Mouse (Mus musculus) limb, embryonic 12.5 days (tissue): ENCODE results near the gene BC035947. TPM values are rescaled to one million over a fixed set of nuclear protein-coding genes. Genes with fewer than 3 reads are reported as not detected.
"Not testable (repeated sequence)": the region's sequence is repeated elsewhere in the genome, so short reads cannot be mapped to it uniquely, and the experiment has no call there.

Experiments
- ATAC-seq: fragments of 200-750 bp; cut with Nextera tagmentation; 2 replicates; pipeline ENCODE4 v1.8.0; 2017; ENCODE audit warnings: low read depth, moderate TSS enrichment; ENCODE audit not compliant: insufficient number of reproducible peaks, insufficient read depth, low FRiP score, low TSS enrichment
- H3K27ac ChIP-seq: fragments of 300-500 bp; sonication (generic); 2 replicates; pipeline ENCODE4 v1.5.1; 2016; ENCODE audit warnings: mild to moderate bottlenecking, moderate library complexity
- H3K27me3 ChIP-seq: fragments of 300-500 bp; sonication (generic); 2 replicates; pipeline ENCODE4 v1.6.1; 2016; ENCODE audit warnings: mild to moderate bottlenecking, moderate library complexity
- H3K36me3 ChIP-seq: fragments of 300-500 bp; sonication (generic); 2 replicates; pipeline ENCODE4 v1.6.1; 2016; ENCODE audit warnings: mild to moderate bottlenecking, moderate library complexity
- H3K4me1 ChIP-seq: fragments of 300-500 bp; sonication (generic); replicated peaks from 2 replicates; pipeline ENCODE4 v1.6.1; 2016
- H3K4me2 ChIP-seq: fragments of 300-500 bp; sonication (generic); 2 replicates; pipeline ENCODE4 v1.6.1; 2016; ENCODE audit warnings: mild to moderate bottlenecking, moderate library complexity
- H3K4me3 ChIP-seq: fragments of 300-500 bp; sonication (generic); replicated peaks from 2 replicates; pipeline ENCODE4 v1.5.1; 2016; ENCODE audit warnings: mild to moderate bottlenecking
- H3K9ac ChIP-seq: fragments of 300-500 bp; sonication (generic); replicated peaks from 2 replicates; pipeline ENCODE4 v1.6.1; 2016; ENCODE audit warnings: mild to moderate bottlenecking, moderate library complexity
- H3K9me3 ChIP-seq: fragments of 300-500 bp; sonication (generic); 2 replicates; pipeline ENCODE4 v1.6.1; 2016; ENCODE audit warnings: mild to moderate bottlenecking, moderate library complexity
- WGBS: fragments of 180-500 bp; shearing (Covaris S2); methylation state at CpG from one replicate; pipeline ENCODE4 v1.1.7; 2016; 5-methylcytosine and 5-hydroxymethylcytosine counted together
- polyA plus RNA-seq: library from polyadenylated mRNA; unstranded; fragments of >200 nt; fragmentation: Nextera tagmentation; extraction: Ambion mirVana; gene quantifications from 2 replicates; pipeline ENCODE4 v1.2.1, GENCODE M21; 2016

The BC035947 gene
- polyA plus RNA-seq, 1 experiment from 2014 or later = 0.43 TPM

GRCm38 (mm10) chr1:78532184-78532800 lies 20.3 kb upstream of the BC035947 start:
- H3K9ac ChIP-seq = no peak overlapping the region
- H3K4me2 ChIP-seq = no peak overlapping the region
- no peaks in the 10 kb centered on the region for H3K27me3 ChIP-seq
- no peaks in the 10 kb centered on the region; the same call in 1 of the 2 replicates for H3K4me1 ChIP-seq
- no peak for ATAC-seq
- no peak overlapping the region for H3K27ac ChIP-seq
- H3K36me3 ChIP-seq = no peaks in the 10 kb centered on the region
- WGBS = 85% methylated on average over 15 of the region's 15 CpGs
- H3K4me3 ChIP-seq = no peak overlapping the region
- no peaks in the 10 kb centered on the region for H3K9me3 ChIP-seq

GRCm38 (mm10) chr1:78530500-78531215 lies 18.7 kb upstream of the BC035947 start:
- Histone ChIP-seq H3K36me3 (no peaks in the 10 kb centered on the region), H3K4me2 (no peak overlapping the region), H3K9ac (no peak overlapping the region), H3K4me1 (peaks cover 3% of the 10 kb centered on the region; the same call in 1 of the 2 replicates), H3K27ac (no peak overlapping the region), H3K4me3 (no peak overlapping the region), H3K9me3 (no peaks in the 10 kb centered on the region), H3K27me3 (no peaks in the 10 kb centered on the region)
- no peak for ATAC-seq
- WGBS = 71% methylated on average over 7 of the region's 7 CpGs

- Histone ChIP-seq H3K36me3 (no peaks in the 10 kb centered on the region), H3K27ac (no peak overlapping the region), H3K4me1 (peaks cover 4% of the 10 kb centered on the region; the same call in 1 of the 2 replicates), H3K9ac (no peak overlapping the region), H3K27me3 (no peaks in the 10 kb centered on the region), H3K4me3 (no peak overlapping the region), H3K9me3 (no peaks in the 10 kb centered on the region), H3K4me2 (no peak overlapping the region)
- 91% methylated on average over 8 of the region's 8 CpGs for WGBS
- no peak for ATAC-seq
These were observed 17.1 kb upstream of the BC035947 start for GRCm38 (mm10) chr1:78529011-78529410.

GRCm38 (mm10) chr1:78528356-78528755 lies 16.4 kb upstream of the BC035947 start:
- H3K27me3 ChIP-seq = no peaks in the 10 kb centered on the region
- H3K9ac ChIP-seq = no peak overlapping the region
- no peak overlapping the region for H3K4me3 ChIP-seq
- no peaks in the 10 kb centered on the region for H3K36me3 ChIP-seq
- no peak overlapping the region for H3K4me2 ChIP-seq
- no peaks in the 10 kb centered on the region for H3K9me3 ChIP-seq
- no peak overlapping the region for H3K27ac ChIP-seq
- peaks cover 4% of the 10 kb centered on the region; the same call in 1 of the 2 replicates for H3K4me1 ChIP-seq
- 94% methylated on average over 3 of the region's 3 CpGs for WGBS
- ATAC-seq = no peak

GRCm38 (mm10) chr1:78525189-78525886 lies 13.4 kb upstream of the BC035947 start:
- Histone ChIP-seq H3K4me3 (no peak overlapping the region), H3K9ac (no peak overlapping the region), H3K9me3 (no peaks in the 10 kb centered on the region), H3K27ac (no peak overlapping the region), H3K4me2 (no peak overlapping the region), H3K27me3 (no peaks in the 10 kb centered on the region), H3K4me1 (peaks cover 4% of the 10 kb centered on the region; the same call in 1 of the 2 replicates), H3K36me3 (no peaks in the 10 kb centered on the region)
- ATAC-seq = no peak
- 46% methylated on average over 23 of the region's 23 CpGs for WGBS

- Histone ChIP-seq H3K27ac (no peak overlapping the region), H3K36me3 (no peaks in the 10 kb centered on the region), H3K4me1 (no peaks in the 10 kb centered on the region), H3K9ac (no peak overlapping the region), H3K4me2 (no peak overlapping the region), H3K9me3 (no peaks in the 10 kb centered on the region), H3K27me3 (no peaks in the 10 kb centered on the region), H3K4me3 (no peak overlapping the region)
- 90% methylated on average over 7 of the region's 7 CpGs for WGBS
- no peak for ATAC-seq
These were observed 6.9 kb upstream of the BC035947 start for GRCm38 (mm10) chr1:78518907-78519306.

- Histone ChIP-seq H3K27me3 (peaks cover 11% of the 10 kb centered on the region), H3K4me2 (no peak overlapping the region), H3K27ac (no peak overlapping the region), H3K9me3 (no peaks in the 10 kb centered on the region), H3K4me1 (no peaks in the 10 kb centered on the region; the same call in 1 of the 2 replicates), H3K9ac (no peak overlapping the region), H3K36me3 (no peaks in the 10 kb centered on the region), H3K4me3 (no peak overlapping the region)
- ATAC-seq = no peak
- 83% methylated on average over 8 of the region's 8 CpGs for WGBS
These were observed 798 bp upstream of the BC035947 start for GRCm38 (mm10) chr1:78512756-78513155.

- Histone ChIP-seq H3K27me3 (peaks cover 11% of the 10 kb centered on the region), H3K4me1 (no peaks in the 10 kb centered on the region; the same call in 1 of the 2 replicates), H3K27ac (no peak within 1 kb of the TSS), H3K9me3 (no peaks in the 10 kb centered on the region), H3K4me2 (peak within 1 kb of the TSS; percentile 62), H3K9ac (peak within 1 kb of the TSS; percentile 44), H3K4me3 (peak within 1 kb of the TSS; percentile 34), H3K36me3 (no peaks in the 10 kb centered on the region)
- no peak for ATAC-seq
- WGBS = 69% methylated on average over 5 of the region's 5 CpGs
These were observed 1.1 kb downstream of the BC035947 start, which contains the start of gene Mogat1 for GRCm38 (mm10) chr1:78510862-78511261. TSS of gene Mogat1 (plus strand) at chr1:78510991.

- WGBS = 41% methylated on average over 1 of the region's 1 CpGs
These were observed 4.8 kb downstream of the BC035947 start for GRCm38 (mm10) chr1:78507137-78507536.

GRCm38 (mm10) chr1:78502527-78502926 lies 9.4 kb downstream of the BC035947 start:
- Histone ChIP-seq H3K9ac (no peak overlapping the region), H3K27ac (no peak overlapping the region), H3K36me3 (no peaks in the 10 kb centered on the region), H3K9me3 (no peaks in the 10 kb centered on the region), H3K4me3 (no peak overlapping the region), H3K27me3 (no peaks in the 10 kb centered on the region), H3K4me2 (no peak overlapping the region), H3K4me1 (no peaks in the 10 kb centered on the region)
- WGBS = 87% methylated on average over 6 of the region's 6 CpGs
- no peak for ATAC-seq

More at GRCm38 (mm10) chr1:78507137-78507536, 4.8 kb downstream of the BC035947 start:
- Histone ChIP-seq H3K27me3 (peaks cover 11% of the 10 kb centered on the region), H3K9ac (no peak overlapping the region), H3K9me3 (no peaks in the 10 kb centered on the region), H3K4me2 (no peak overlapping the region), H3K36me3 (no peaks in the 10 kb centered on the region), H3K27ac (no peak overlapping the region), H3K4me3 (no peak overlapping the region), H3K4me1 (no peaks in the 10 kb centered on the region; the same call in 1 of the 2 replicates)
- ATAC-seq = no peak

GRCm38 (mm10) chr1:78501856-78502255 lies 10.1 kb downstream of the BC035947 start:
- not testable (repeated sequence) for H3K27me3 ChIP-seq, H3K27ac ChIP-seq, H3K4me1 ChIP-seq, H3K4me2 ChIP-seq, ATAC-seq, H3K9ac ChIP-seq, H3K36me3 ChIP-seq, H3K4me3 ChIP-seq, H3K9me3 ChIP-seq
- 88% methylated on average over 12 of the region's 12 CpGs for WGBS
